Mouse (Mus musculus) forebrain, embryonic 16.5 days (tissue): ENCODE measurements around the gene Cntnap4. TPM values are rescaled to one million over a fixed set of nuclear protein-coding genes. Genes with fewer than 3 reads are reported as not detected.
A peak's percentile ranks its signal among the peaks of the same experiment; 100 is the strongest.

Experiments
- ATAC-seq: fragments of 200-750 bp; cut with Nextera tagmentation; 2 replicates; pipeline ENCODE4 v1.8.0; 2017; ENCODE audit warnings: mild to moderate bottlenecking, moderate library complexity
- H3K27ac ChIP-seq: fragments of 300-500 bp; sonication (generic); 2 replicates; pipeline ENCODE4 v1.5.1; 2014; ENCODE audit warnings: low read length, control low read depth
- H3K27me3 ChIP-seq: fragments of 300-500 bp; sonication (generic); replicated peaks from 2 replicates; pipeline ENCODE4 v1.6.1; 2014; ENCODE audit warnings: low read length; ENCODE audit not compliant: control insufficient read depth, insufficient read depth
- H3K36me3 ChIP-seq: fragments of 300-500 bp; sonication (generic); 2 replicates; pipeline ENCODE4 v1.6.1; 2014; ENCODE audit not compliant: control insufficient read depth, insufficient read depth
- H3K4me1 ChIP-seq: fragments of 300-500 bp; sonication (generic); replicated peaks from 2 replicates; pipeline ENCODE4 v1.6.1; 2014; ENCODE audit warnings: low read length; ENCODE audit not compliant: control insufficient read depth, insufficient read depth
- H3K4me2 ChIP-seq: fragments of 300-500 bp; sonication (generic); 2 replicates; pipeline ENCODE4 v1.6.1; 2014; ENCODE audit warnings: mild to moderate bottlenecking, low read length, control low read depth
- H3K4me3 ChIP-seq: fragments of 300-500 bp; sonication (generic); replicated peaks from 2 replicates; pipeline ENCODE4 v1.5.1; 2014; ENCODE audit warnings: mild to moderate bottlenecking, low read length, control low read depth
- H3K9ac ChIP-seq: fragments of 300-500 bp; sonication (generic); replicated peaks from 2 replicates; pipeline ENCODE4 v1.6.1; 2014; ENCODE audit warnings: low read depth, low read length, control low read depth
- H3K9me3 ChIP-seq: fragments of 300-500 bp; sonication (generic); 2 replicates; pipeline ENCODE4 v1.6.1; 2016; ENCODE audit warnings: low read length; ENCODE audit not compliant: control insufficient read depth
- WGBS: fragments of 180-500 bp; shearing (Covaris S2); extraction: QIAGEN DNeasy Blood & Tissue Kit; methylation state at CpG from one replicate; pipeline ENCODE4 v1.1.7; 2014; 5-methylcytosine and 5-hydroxymethylcytosine counted together
- polyA plus RNA-seq: library from polyadenylated mRNA; unstranded; fragments of >200 nt; fragmentation: Nextera tagmentation; extraction: Ambion mirVana; gene quantifications from 2 replicates; pipeline ENCODE4 v1.2.1, GENCODE M21; 2015

Cntnap4 gene
- polyA plus RNA-seq, 1 experiment from 2014 or later: 18.4 TPM

- H3K9me3 ChIP-seq: no peaks in the 10 kb centered on the region
- no peak overlapping the region for H3K4me3 ChIP-seq
- 87% methylated on average over 11 of the region's 11 CpGs for WGBS
- no peaks in the 10 kb centered on the region for H3K27me3 ChIP-seq
- H3K4me2 ChIP-seq: no peak overlapping the region
- no peaks in the 10 kb centered on the region for H3K36me3 ChIP-seq
- no peak overlapping the region for H3K9ac ChIP-seq
- no peak for ATAC-seq
- H3K27ac ChIP-seq: no peak overlapping the region
- H3K4me1 ChIP-seq: peaks cover 7% of the 10 kb centered on the region; the same call in 1 of the 2 replicates
These were observed 30.1 kb downstream of the Cntnap4 start for GRCm38 (mm10) chr8:112599975-112600374.

- Histone ChIP-seq H3K36me3 (no peaks in the 10 kb centered on the region), H3K27me3 (no peaks in the 10 kb centered on the region), H3K27ac (no peak overlapping the region), H3K4me2 (no peak overlapping the region), H3K4me1 (peaks cover 4% of the 10 kb centered on the region; the same call in 1 of the 2 replicates), H3K9ac (no peak overlapping the region), H3K9me3 (no peaks in the 10 kb centered on the region), H3K4me3 (no peak overlapping the region)
- no peak for ATAC-seq
- WGBS: 88% methylated on average over 1 of the region's 1 CpGs
These were observed 31.3 kb downstream of the Cntnap4 start for GRCm38 (mm10) chr8:112601150-112601549.

GRCm38 (mm10) chr8:112610121-112610520 lies 40.3 kb downstream of the Cntnap4 start:
- H3K36me3 ChIP-seq: no peaks in the 10 kb centered on the region
- H3K9me3 ChIP-seq: no peaks in the 10 kb centered on the region
- no peaks in the 10 kb centered on the region for H3K27me3 ChIP-seq
- 73% methylated on average over 6 of the region's 6 CpGs for WGBS
- H3K4me3 ChIP-seq: no peak overlapping the region
- ATAC-seq: no peak
- H3K4me1 ChIP-seq: no peaks in the 10 kb centered on the region
- H3K9ac ChIP-seq: no peak overlapping the region
- H3K4me2 ChIP-seq: no peak overlapping the region
- no peak overlapping the region for H3K27ac ChIP-seq

- Histone ChIP-seq H3K4me3 (no peak overlapping the region), H3K9ac (no peak overlapping the region), H3K4me2 (no peak overlapping the region), H3K4me1 (no peaks in the 10 kb centered on the region), H3K9me3 (no peaks in the 10 kb centered on the region), H3K27ac (no peak overlapping the region), H3K36me3 (no peaks in the 10 kb centered on the region), H3K27me3 (no peaks in the 10 kb centered on the region)
- WGBS: 95% methylated on average over 7 of the region's 7 CpGs
- ATAC-seq: no peak
These were observed 58.9 kb downstream of the Cntnap4 start for GRCm38 (mm10) chr8:112628791-112629190.

- ATAC-seq: no peak
- WGBS: 69% methylated on average over 4 of the region's 4 CpGs
- no peak overlapping the region for H3K4me3 ChIP-seq
- no peak overlapping the region for H3K4me2 ChIP-seq
- no peaks in the 10 kb centered on the region for H3K9me3 ChIP-seq
- H3K27me3 ChIP-seq: no peaks in the 10 kb centered on the region
- no peak overlapping the region for H3K9ac ChIP-seq
- no peaks in the 10 kb centered on the region for H3K36me3 ChIP-seq
- no peak overlapping the region for H3K27ac ChIP-seq
- H3K4me1 ChIP-seq: no peaks in the 10 kb centered on the region
These were observed 82.8 kb downstream of the Cntnap4 start for GRCm38 (mm10) chr8:112652657-112653056.

GRCm38 (mm10) chr8:112653276-112653675 lies 83.4 kb downstream of the Cntnap4 start:
- H3K27ac ChIP-seq: no peak overlapping the region
- H3K9me3 ChIP-seq: no peaks in the 10 kb centered on the region
- ATAC-seq: no peak
- no peaks in the 10 kb centered on the region for H3K4me1 ChIP-seq
- WGBS: 94% methylated on average over 1 of the region's 1 CpGs
- H3K36me3 ChIP-seq: no peaks in the 10 kb centered on the region
- H3K9ac ChIP-seq: no peak overlapping the region
- no peak overlapping the region for H3K4me3 ChIP-seq
- no peaks in the 10 kb centered on the region for H3K27me3 ChIP-seq
- H3K4me2 ChIP-seq: no peak overlapping the region

- Histone ChIP-seq H3K4me2 (no peak overlapping the region), H3K4me1 (no peaks in the 10 kb centered on the region), H3K9me3 (no peaks in the 10 kb centered on the region), H3K27ac (no peak overlapping the region), H3K9ac (no peak overlapping the region), H3K4me3 (no peak overlapping the region), H3K36me3 (no peaks in the 10 kb centered on the region), H3K27me3 (no peaks in the 10 kb centered on the region)
- ATAC-seq: peak; percentile 59
- 34% methylated on average over 3 of the region's 3 CpGs for WGBS
These were observed 84.2 kb downstream of the Cntnap4 start for GRCm38 (mm10) chr8:112653994-112654393.

- Histone ChIP-seq H3K36me3 (no peaks in the 10 kb centered on the region), H3K9ac (no peak overlapping the region), H3K4me3 (no peak overlapping the region), H3K4me1 (no peaks in the 10 kb centered on the region), H3K9me3 (no peaks in the 10 kb centered on the region), H3K27ac (no peak overlapping the region), H3K27me3 (no peaks in the 10 kb centered on the region), H3K4me2 (no peak overlapping the region)
- ATAC-seq: no peak
- WGBS: 50% methylated on average over 3 of the region's 3 CpGs
These were observed 94.2 kb downstream of the Cntnap4 start for GRCm38 (mm10) chr8:112664067-112664466.

- no peaks in the 10 kb centered on the region for H3K9me3 ChIP-seq
- H3K36me3 ChIP-seq: no peaks in the 10 kb centered on the region
- ATAC-seq: no peak
- no peaks in the 10 kb centered on the region for H3K4me1 ChIP-seq
- 75% methylated on average over 1 of the region's 1 CpGs for WGBS
- no peak overlapping the region for H3K9ac ChIP-seq
- no peak overlapping the region for H3K4me3 ChIP-seq
- no peak overlapping the region for H3K27ac ChIP-seq
- no peak overlapping the region for H3K4me2 ChIP-seq
- no peaks in the 10 kb centered on the region for H3K27me3 ChIP-seq
These were observed 104.8 kb downstream of the Cntnap4 start for GRCm38 (mm10) chr8:112674671-112675070.

- H3K36me3 ChIP-seq: no peaks in the 10 kb centered on the region
- no peak overlapping the region for H3K9ac ChIP-seq
- WGBS: 77% methylated on average over 9 of the region's 9 CpGs
- no peak overlapping the region for H3K4me3 ChIP-seq
- H3K4me2 ChIP-seq: no peak overlapping the region
- H3K27ac ChIP-seq: no peak overlapping the region
- no peak for ATAC-seq
- no peaks in the 10 kb centered on the region for H3K9me3 ChIP-seq
- peaks cover 3% of the 10 kb centered on the region; the same call in 1 of the 2 replicates for H3K4me1 ChIP-seq
- H3K27me3 ChIP-seq: no peaks in the 10 kb centered on the region
These were observed 111.9 kb downstream of the Cntnap4 start for GRCm38 (mm10) chr8:112681757-112682156.
